Mouse (Mus musculus): ENCODE measurements around the gene Pla2g7.
"Not testable (repeated sequence)": the region's sequence is repeated elsewhere in the genome, so short reads cannot be mapped to it uniquely, and the experiment has no call there.

Gene Pla2g7

GRCm38 (mm10) chr17:43567992-43568888, at the start of gene Pla2g7:
Gene Pla2g7, plus strand, starts transcription at chr17:43568098.
- peak; percentile 49 to 52 for DNase-seq

- peak; percentile 81 to 88 for DNase-seq
These were observed 49.1 kb upstream of the Pla2g7 start for GRCm38 (mm10) chr17:43518644-43519409.

GRCm38 (mm10) chr17:43520166-43520565, 47.7 kb upstream of the Pla2g7 start:
- no peak for DNase-seq

- peak; percentile 14 to 34 for DNase-seq
These were observed 37.4 kb upstream of the Pla2g7 start for GRCm38 (mm10) chr17:43530507-43530906.

- no peak for DNase-seq
These were observed 36.7 kb upstream of the Pla2g7 start for GRCm38 (mm10) chr17:43531192-43531591.

- peak; percentile 51 to 57 for DNase-seq
These were observed 33.3 kb upstream of the Pla2g7 start for GRCm38 (mm10) chr17:43534362-43535222.

GRCm38 (mm10) chr17:43536841-43537240, 31.1 kb upstream of the Pla2g7 start:
- not testable (repeated sequence) for DNase-seq

- DNase-seq = no peak
These were observed 29.1 kb upstream of the Pla2g7 start for GRCm38 (mm10) chr17:43538767-43539166.

- DNase-seq = no peak
These were observed 24.4 kb upstream of the Pla2g7 start, which contains the start of gene Ankrd66 for GRCm38 (mm10) chr17:43543539-43543938. Gene Ankrd66, minus strand, starts transcription at chr17:43543639.

- no peak for DNase-seq
These were observed 23.9 kb upstream of the Pla2g7 start for GRCm38 (mm10) chr17:43544040-43544439.

GRCm38 (mm10) chr17:43551122-43551630, 16.7 kb upstream of the Pla2g7 start:
- DNase-seq = no peak

- no peak for DNase-seq
These were observed 13.1 kb upstream of the Pla2g7 start for GRCm38 (mm10) chr17:43554516-43555403.

GRCm38 (mm10) chr17:43557104-43557503, 10.8 kb upstream of the Pla2g7 start:
- no peak for DNase-seq

- DNase-seq = peak; percentile 43 to 44
These were observed 10.3 kb upstream of the Pla2g7 start for GRCm38 (mm10) chr17:43557541-43558090.

GRCm38 (mm10) chr17:43558678-43559077, 9.2 kb upstream of the Pla2g7 start:
- DNase-seq = no peak

GRCm38 (mm10) chr17:43563192-43563987, 4.5 kb upstream of the Pla2g7 start:
- DNase-seq = no peak

GRCm38 (mm10) chr17:43567593-43567991, 306 bp upstream of the Pla2g7 start:
- no peak for DNase-seq

- DNase-seq = no peak
These were observed 1.4 kb downstream of the Pla2g7 start for GRCm38 (mm10) chr17:43569287-43569686.

- no peak for DNase-seq
These were observed 5.8 kb downstream of the Pla2g7 start for GRCm38 (mm10) chr17:43573624-43574073.

GRCm38 (mm10) chr17:43580456-43580855, 12.6 kb downstream of the Pla2g7 start:
- DNase-seq = no peak
